Mouse (Mus musculus): Measurements from ENCODE around the gene Rsrp1.

Gene Rsrp1

GRCm38 (mm10) chr4:134963021-134963776, 39.8 kb downstream of the Rsrp1 start:
- DNase-seq (ENCODE audit: low spot score), result no peak

- no peak for DNase-seq (ENCODE audit: low spot score)
Observed at GRCm38 (mm10) chr4:134967887-134968604, 44.7 kb downstream of the Rsrp1 start.

- DNase-seq (ENCODE audit: low spot score), result no peak
Observed at GRCm38 (mm10) chr4:134968605-134968976, 45.2 kb downstream of the Rsrp1 start.

- no peak for DNase-seq (ENCODE audit: low spot score)
Observed at GRCm38 (mm10) chr4:134975261-134975928, 52.0 kb downstream of the Rsrp1 start.

DNA sequence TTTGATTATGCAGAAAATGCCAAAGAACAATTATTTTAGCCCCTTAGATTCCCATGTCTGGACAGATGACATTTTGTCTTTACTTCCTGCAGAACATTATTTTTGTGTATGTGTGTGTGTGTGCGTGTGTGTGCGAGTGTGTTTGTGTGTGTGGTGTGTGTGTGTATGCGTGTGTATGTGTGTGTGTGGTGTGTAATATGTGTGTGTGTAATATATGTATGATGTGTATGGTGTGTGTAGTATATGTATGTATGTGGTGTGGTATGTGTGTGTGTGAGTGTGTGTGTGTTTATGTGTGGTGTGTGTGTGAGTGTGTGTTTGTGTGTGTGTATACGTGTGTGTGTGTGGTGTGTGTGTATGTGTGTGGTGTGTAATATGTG, 52.5 kb downstream of the Rsrp1 start:
- no peak for DNase-seq (ENCODE audit: low spot score)

Measured in MN1 (cell line).